Mouse (Mus musculus) 3134 (cell line): ENCODE data around the gene Kpnb1.
"Not testable (repeated sequence)": the region's sequence is repeated elsewhere in the genome, so short reads cannot be mapped to it uniquely, and the experiment has no call there.

Experiments
- DNase-seq: peaks from one replicate; pipeline ENCODE4 v3.0.0-alpha.2; 2011; ENCODE audit warnings: low spot score; ENCODE audit not compliant: insufficient read length; ENCODE audit errors: extremely low read depth

Kpnb1 gene

DNA sequence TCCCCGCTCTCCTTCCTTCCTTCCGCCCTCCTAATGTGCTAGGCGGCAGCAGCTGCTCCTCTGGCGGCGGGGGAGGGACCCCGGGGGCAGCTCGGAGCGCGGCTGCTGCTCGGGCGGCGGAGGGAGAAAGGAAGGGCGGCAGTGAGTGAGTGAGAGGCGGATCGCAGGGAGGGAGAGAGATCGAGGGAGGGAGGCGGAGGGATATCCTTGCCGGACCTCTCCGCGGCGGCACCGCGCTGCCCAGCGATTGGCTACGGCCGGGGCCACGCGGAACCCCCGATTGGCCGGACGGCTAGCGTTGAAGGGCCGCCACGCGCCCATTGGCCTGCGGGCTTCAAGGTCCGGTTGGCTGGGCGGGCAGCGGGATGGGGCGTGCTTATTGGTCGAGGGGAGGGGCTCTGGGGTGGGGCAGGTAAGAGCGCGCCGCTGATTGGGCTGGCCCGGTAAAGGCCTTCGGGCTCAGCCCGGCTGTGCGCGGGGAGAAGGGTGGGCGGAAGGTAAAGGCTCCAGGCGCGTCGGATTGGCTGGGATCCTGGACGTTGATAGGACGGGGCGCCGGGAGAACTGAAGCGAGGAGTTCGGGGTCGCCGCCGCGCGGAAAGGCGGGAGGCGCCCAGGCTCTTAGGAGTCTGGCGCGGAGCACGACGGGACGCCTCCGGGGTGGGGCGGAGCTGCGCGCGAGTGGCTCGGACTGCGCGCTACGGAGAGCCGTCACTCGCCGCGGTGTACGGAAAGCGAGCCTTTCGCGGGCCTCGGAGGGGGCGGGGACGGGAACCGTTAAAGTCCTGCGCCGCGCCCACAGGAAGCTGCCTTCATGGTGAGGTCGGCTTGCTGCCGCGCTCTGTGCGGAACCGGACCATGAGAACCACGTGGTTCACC is at the start of gene Kpnb1:
Gene Kpnb1 (minus strand): TSS at position 118 of the 879 bp plus-strand sequence.
- peak; percentile 100 for DNase-seq

DNA sequence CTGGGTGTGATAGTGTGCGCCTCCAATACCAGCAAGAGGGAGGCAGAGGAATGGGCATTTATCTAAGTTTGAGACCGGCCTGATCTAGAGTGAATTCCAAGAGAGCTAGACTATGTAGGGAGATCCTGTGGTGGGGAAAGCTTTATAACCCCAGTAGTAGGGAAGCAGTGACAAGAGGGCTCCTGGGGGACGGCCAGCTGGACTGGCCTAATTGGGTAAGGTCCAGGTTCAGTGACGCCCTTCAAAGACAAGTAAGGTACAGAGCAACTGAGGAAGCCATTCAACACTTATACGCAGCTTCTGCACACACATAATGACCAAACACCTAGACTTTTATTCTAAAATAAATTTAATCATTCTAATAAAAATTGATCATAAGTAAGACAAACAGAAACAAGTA is 44.8 kb upstream of the Kpnb1 start:
- DNase-seq, result no peak

DNA sequence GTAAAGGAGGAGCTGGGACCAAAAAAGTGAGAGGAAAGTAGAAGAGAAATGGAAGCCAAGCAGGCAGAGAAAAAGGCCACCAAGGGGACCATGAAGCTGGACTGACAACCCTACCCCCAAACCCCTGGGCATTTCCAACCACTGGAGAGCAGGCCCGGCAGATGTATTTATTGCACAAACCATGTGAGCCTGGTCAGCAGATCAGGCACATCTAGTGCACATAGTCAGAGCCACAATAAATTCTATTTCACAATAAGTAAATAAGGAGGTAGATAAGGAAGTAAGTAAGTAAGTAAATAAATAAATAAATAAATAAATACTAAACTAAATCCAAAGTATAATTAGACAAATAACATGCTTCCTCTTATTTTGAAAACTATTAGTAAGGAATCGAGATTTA is 41.7 kb upstream of the Kpnb1 start:
- DNase-seq, result no peak

DNA sequence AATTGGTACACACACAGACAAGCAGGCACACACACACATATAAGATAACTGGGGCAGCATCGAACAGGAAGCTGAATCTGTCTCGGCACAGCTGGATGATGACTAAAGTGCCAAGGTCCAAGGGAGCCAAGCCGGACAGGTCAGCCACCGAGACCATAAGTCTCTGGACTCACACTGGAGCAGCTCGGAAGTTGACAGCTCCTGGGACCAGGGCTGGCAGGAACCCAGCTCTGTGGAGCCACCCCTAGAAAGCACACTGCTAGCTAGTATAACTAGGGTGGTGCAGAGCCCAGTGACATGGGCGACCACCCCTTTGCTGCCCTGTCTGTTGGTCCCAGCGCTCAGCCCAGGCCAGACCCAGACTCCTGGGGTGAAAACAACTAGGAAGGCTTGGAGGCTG is 41.3 kb upstream of the Kpnb1 start:
- no peak for DNase-seq

DNA sequence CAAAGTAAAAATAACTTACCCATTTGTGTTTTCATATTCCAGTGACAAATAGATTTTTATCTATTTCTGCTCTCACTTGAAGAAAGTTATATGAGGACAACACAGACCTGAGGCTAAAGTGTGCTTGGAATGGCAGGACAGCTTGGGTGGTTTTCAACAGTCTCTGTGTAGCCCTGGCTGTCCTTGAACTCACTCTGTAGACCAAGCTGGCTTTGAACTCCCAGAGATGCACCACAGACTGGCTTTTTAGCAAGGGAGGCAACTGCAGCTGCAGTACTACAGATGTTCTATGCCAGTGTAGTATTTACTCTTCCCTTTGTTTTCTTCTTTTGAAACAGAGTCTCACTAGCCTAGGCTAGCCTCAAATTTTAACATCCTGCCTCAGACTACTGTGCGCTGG is 38.5 kb upstream of the Kpnb1 start:
- no peak for DNase-seq

DNA sequence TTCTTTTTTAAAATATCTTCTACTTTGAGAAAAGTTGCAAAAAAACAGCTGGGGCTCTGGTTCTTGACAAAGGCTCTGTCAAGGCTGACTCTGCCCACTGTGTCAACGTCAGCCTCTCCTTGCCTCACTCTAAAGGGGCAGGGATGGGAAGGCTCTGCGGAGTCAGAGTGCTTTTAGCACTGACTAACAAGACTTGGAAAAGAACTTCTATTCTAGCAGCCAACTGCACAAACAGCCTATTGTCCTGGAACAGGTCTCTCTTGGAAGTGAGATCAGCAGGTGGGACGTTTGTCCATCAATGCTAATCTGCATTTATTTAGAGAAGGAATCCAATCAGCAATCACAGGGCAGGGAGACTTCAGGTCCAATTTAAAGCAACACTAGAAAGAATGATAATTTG is 35.8 kb upstream of the Kpnb1 start:
- no peak for DNase-seq

DNA sequence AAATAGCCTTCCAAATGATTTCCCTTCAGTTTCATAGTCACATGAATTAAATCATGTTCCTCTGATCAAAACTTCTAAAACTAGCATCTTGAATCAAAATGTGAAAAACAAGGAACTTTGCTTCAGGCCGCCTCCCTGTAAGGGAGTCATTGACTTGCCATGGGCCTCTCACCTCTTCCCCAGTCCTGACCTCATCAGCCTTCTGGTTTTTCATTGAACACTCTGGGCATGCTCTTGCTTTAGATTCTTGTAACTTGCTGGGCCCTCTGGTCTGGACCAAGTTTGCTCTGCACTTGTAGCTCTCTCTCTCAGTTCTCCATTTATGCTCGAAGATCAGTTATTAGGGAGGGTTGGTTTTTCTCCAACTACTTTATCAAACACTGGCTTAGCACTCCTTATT is 33.9 kb upstream of the Kpnb1 start:
- DNase-seq, result no peak

DNA sequence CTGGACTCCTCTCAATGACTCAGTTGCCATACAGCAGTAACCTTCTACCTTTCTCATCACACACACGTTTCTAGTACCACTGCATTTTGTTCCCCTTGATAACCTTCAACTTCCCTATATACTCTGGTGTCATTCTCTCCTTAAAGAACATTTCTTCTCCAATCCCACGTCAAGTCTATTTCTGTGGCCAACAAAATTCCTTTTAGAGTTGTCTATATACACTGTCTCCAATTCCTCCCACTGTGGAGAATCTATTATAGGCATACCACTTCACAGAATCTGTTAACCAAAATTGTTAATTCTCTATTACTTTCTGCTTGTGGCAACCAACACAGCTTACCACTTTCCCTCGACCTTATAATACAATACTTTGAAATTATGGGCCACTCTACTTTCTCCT is 32.5 kb upstream of the Kpnb1 start:
- DNase-seq, result no peak

DNA sequence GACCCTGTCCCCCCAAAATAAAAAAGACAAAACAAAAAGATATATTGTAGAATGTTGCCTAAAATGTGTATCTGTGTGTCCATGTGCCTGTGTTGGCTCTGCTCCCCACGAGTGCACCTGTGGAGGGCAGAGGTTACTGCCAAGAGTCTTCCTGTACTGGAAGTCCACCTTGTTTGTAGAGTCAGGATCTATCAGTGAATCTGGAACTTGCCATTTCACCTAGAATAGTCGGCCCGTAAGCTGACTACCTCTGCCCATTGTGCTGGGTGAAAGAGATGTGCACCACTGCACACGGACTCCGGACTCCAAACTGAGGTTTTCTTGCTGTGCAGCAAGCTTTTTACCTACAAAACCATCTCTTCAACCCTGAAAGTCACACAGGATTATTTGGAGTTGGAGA is 26.7 kb upstream of the Kpnb1 start:
- no peak for DNase-seq

DNA sequence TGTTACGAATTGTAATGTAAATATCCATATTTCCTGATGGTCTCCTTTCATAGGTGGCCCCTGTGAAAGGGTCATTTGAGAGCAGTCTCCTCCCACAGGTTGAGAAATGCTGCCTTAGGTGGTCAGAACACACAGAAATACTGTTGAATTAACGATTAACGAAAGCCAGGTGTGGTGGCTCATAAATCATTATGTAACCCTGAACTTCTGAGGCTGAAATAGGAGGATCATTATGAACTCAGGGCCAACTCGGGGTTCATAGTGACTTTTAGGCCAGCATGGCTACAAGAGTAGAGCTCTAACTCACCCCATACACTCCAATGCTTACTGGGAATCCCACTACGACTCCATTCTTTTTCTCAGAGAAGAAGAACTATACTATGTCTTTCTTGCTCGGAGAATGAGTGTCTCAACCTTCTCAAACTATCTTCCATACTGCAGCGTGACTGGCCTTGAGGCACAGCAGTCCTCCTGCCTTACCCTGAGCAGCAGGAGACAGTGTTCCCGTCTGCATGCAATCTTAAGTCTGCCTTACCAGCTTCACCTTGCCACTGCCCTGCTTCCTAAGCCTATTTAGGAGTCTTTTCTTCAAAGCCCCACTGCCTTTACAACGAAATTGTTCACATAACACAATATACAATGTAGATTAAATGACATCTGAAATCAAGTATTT is 23.2 kb upstream of the Kpnb1 start:
- DNase-seq, result no peak

DNA sequence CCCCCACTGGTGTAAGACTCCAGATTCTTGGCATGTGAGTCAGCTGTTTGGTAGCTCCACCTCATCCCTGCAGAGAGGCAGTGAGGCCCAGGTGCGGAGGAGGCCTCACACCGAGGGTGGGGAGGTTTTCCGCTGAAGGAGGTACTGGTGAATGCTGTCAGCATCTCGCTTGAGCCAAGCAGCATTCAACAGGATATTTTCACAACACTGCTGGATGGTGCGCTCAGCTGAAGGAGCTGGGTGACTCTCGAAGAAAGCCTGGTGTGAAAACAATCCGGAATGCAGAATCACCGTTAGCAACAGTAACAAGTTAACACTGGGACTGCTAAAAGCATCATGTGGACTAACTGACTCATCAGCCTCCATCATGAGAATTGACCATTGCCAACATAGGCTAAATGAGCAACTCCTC is 19.3 kb upstream of the Kpnb1 start:
- DNase-seq, result peak; percentile 80

DNA sequence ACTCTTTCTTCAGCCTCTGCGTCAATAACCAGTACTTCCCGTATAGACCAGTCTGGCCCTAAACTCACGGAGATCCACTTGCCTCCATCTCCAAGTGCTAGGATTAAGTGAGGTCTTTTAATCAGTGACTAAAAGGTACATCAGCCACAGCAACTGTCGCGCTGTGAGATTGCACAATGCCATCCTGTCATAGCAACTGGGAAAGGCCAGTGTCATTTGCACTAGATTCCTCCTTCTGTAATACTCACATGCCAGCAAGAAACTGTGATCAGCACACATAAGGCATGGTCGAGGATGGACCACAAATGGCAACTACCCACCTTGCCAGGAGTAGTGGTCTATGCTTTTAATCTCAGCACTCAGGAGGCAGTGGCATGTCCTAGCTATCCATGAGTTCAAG is 11.8 kb upstream of the Kpnb1 start:
- no peak for DNase-seq

DNA sequence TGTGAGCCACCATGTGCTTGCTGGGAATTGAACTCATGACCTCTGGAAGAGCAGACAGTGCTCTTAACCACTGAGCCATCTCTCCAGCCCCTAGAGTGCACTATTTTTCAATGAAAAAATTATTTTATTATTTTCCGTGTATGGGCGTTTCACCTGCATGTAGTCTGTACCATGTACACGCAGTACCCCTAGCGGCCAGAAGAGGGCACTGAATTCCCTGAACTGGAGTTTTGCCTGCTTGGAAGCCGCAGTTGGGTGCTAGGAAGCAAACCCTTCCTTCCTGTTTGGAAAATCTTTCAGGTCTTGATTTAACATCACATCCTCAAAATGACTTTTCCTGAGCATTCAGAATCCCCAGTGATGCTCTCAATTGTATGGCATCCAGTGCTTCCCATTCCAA is 10.9 kb upstream of the Kpnb1 start:
- peak; percentile 28 for DNase-seq

DNA sequence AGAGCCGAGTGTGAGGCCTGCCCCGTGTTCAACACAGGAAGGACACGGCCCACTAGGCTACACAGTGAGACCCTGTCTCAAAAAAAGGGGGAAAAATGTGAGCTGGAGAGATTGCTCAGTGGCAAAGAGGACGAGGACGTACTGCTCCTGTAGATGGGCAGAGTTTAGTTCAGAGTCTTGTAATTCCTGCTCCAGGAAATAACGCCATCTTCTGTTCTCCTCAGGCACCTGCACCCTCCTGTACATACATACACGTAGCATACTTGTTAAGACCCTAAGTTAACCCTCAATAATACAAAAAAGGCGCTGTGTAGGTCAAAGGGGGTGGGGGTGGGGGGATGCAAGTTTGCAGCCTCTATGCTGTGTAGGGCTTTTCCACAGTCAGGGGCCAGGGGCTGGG is 9.3 kb upstream of the Kpnb1 start:
- no peak for DNase-seq

DNA sequence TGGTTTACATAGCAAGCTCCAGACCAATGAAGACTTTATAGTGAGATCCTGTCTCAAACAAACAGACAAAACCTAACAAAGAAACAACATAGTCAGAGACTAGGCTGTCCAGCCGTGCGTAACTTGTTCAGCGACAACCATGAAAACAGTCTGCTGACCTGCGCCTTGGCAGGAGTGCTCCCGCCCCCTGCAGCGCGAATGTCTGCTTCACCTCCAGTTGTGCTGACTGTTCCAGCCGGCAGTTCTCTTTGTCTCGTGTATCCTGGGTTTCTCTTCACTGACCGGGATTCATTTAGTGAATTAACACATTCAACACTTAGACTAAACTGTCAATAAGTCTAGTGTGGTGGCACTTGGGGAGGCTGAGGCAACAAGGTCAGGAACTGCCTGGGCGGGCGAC is 8.9 kb upstream of the Kpnb1 start:
- DNase-seq, result peak; percentile 10

DNA sequence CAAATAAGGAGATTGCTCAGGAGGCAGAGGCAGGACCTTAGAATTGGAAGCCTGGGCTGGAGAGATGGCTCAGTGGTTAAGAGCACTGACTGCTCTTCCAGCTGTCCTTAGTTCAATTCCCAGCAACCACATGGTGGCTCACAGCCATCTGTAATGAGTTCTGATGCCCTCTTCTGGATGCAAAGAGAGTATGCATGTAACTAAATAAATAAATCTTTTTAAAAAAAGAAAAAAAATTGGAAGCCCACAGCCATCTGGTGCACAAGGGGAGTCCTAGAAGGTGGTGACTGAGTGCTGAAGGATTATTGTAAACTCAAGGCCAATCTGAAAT is 4.9 kb upstream of the Kpnb1 start:
- DNase-seq, result peak; percentile 34

DNA sequence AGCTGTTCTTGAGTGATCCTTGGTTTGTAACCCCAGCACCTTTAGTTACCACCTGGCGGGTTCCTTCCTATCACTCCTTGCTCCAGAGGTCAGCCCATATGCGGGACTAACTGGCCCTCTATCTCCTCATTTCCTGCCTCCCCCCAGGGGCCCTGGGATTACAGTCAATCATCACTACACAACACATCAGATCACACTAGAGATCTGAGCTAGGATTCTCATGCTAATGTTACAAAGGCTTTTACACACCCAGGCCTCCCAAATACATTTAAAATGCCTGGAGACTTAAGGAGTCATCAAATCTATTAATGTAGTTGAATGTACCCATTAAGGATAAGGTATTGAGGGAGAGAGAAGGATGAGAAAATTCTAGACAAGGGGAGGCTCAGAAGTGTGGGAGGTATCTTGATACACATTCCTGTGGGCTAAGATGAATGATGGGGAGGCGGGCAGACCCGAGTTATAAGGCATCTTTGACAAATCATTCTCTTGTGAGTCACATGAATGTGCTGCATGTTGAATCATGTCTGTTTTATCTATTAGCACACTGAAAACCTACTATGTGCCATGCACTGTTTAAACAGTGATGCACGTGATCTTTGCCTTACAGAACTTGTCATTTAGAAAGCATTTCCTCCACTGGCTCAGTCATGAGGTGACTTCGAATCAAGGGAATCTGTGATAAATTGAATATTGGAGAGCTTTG is 4.4 kb upstream of the Kpnb1 start:
- no peak for DNase-seq

DNA sequence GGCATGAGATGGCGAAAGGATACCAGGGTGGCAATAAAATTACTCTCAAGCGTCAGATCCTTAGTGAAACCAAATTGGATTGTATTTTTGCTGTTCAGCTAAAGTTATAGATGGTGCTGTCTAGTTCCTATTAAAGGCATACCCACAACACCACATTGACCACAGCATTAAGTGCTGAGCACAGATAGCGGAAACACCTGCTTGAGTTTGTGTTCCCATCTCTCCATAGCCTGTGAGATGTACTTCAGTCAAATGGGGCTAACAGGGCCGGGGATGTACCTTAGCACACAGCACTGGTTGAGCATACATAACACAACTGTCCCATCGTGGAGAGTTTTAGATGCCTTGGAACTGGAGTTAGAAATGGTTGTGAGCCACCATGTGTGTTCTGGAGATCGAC is 3.3 kb upstream of the Kpnb1 start:
- no peak for DNase-seq

DNA sequence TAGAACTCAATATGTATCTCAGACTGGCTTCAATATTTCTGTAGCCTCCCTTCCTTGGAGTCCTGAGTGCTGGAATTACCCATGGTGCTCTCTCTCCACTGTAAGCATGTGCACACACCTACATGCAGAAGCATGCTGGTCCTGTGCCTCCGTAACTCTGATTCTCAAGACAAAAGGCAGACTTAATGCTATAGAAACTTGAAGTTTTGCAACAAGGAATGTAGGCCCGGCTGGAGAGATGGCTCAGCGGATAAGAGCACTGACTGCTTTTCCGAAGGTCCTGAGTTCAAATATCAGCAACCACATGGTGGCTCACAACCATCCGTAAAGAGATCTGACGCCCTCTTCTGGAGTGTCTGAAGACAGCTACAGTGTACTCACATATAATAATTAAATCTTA is 2.0 kb upstream of the Kpnb1 start:
- not testable (repeated sequence) for DNase-seq

DNA sequence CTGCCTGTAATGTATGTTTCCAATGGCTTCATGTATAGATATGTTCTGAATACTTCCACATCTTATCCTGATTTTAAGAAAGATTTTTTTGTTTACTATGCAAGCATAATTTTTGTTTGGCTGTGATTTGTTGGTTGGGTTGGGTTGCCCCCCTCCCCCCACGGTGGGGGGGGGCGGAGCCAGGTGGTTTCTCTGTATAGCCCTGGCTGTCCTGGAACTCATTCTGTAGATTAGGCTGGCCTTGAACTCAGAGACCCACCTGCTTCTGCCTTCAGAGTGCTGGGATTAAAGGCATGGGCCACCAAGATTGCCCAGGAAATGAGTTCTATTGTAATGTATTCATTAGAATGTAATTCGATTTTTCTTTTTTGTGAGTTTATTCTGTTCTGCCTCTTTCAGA is 1.6 kb upstream of the Kpnb1 start:
- peak; percentile 56 for DNase-seq

DNA sequence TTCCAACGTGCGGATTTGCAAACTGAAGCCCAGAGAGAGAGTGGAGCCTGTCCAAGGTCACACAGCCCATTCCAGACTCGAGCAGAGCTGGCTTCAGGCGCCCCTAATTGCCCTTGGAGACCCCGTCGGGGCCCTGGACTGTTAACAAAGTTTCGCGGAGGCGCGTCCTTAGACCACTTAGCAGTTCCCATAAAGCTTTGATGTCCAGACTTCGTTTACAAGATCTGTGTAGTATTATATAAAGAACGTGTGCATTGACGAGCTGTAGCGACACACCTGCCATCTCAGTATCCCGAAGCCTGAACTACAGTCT is 918 bp upstream of the Kpnb1 start:
- DNase-seq, result no peak
